Mouse (Mus musculus): ENCODE measurements around the gene Spata32. TPM values are rescaled to one million over a fixed set of nuclear protein-coding genes. Genes with fewer than 3 reads are reported as not detected.

The Spata32 gene
- total and polyA plus RNA-seq, 3 experiments = not detected

DNA sequence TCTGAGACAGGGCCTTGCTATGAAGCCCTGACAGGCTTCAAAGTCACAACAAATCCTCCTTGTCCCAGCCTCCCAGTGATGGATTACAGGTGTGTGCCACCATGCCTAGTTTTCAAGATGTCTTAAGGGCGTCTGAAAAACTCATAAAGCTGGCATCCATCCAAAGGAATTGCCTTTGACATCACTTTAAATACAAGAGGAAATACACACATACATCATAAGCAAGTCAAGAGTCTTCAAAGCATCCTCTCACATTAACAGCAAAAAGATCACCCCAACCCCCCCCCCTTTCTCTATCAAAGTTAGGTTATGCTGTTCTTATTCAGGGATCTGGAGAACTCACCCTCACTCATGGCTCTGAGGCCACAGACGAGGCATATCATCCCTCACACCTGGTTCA lies 47.6 kb upstream of the Spata32 start:
- H3K27ac ChIP-seq (ENCODE audit: insufficient read depth, low read depth) = no peak overlapping the region
- TF ChIP-seq CHD2 (IDR thresholded peaks at IDR 0.05; ENCODE audit: low read length) (no peak), UBTF (IDR thresholded peaks at IDR 0.05; ENCODE audit: low read depth, low read length) (no peak), POLR2AphosphoS2 (IDR thresholded peaks at IDR 0.05; ENCODE audit: low read depth, low read length) (no peak), NELFE (IDR thresholded peaks at IDR 0.05; ENCODE audit: low read depth, low read length) (no peak), PAX5 (IDR thresholded peaks at IDR 0.05; ENCODE audit: low read length) (no peak), MYC (IDR thresholded peaks at IDR 0.05; ENCODE audit: low read depth, low read length) (no peak), RCOR1 (conservative IDR thresholded peaks at IDR 0.05; ENCODE audit: low read depth, low read length) (no peak), NRF1 (IDR thresholded peaks at IDR 0.05; ENCODE audit: low read depth, low read length) (no peak), MEF2A (IDR thresholded peaks at IDR 0.05; ENCODE audit: borderline replicate concordance, low read depth, low read length) (no peak), TCF12 (IDR thresholded peaks at IDR 0.05; ENCODE audit: low read depth, low read length) (no peak), SMC3 (IDR thresholded peaks at IDR 0.05; ENCODE audit: low read depth, low read length) (no peak), RAD21 (IDR thresholded peaks at IDR 0.05; ENCODE audit: low read depth, low read length) (no peak), EP300 (IDR thresholded peaks at IDR 0.05; ENCODE audit: low read length) (no peak), MAX (IDR thresholded peaks at IDR 0.05; ENCODE audit: low read length) (no peak), ELF1 (IDR thresholded peaks at IDR 0.05; ENCODE audit: low read depth, low read length) (no peak), MAFK (IDR thresholded peaks at IDR 0.05; ENCODE audit: insufficient replicate concordance, low read length) (no peak)

GRCm38 (mm10) chr11:103265211-103265610 lies 47.0 kb upstream of the Spata32 start:
- Histone ChIP-seq H3K4me1 (ENCODE audit: control insufficient read depth in 1 of 2, insufficient read depth in 2 of 2) (peaks cover 25 to 75% of the 10 kb centered on the region in 2 experiments), H3K4me3 (replicated peaks in 1 of 3; ENCODE audit: low read depth in 2 of 3, low read length in 2 of 3, poor library complexity in 1 of 3) (peak overlapping the region; percentile 27 to 81 (median 51))
- DNase-seq (ENCODE audit: extremely low read depth) = peak; percentile 70

More for the DNA sequence above, 47.6 kb upstream of the Spata32 start:
- in situ Hi-C loops (cut with MboI; ENCODE audit: low pct_ligation_motif_present, low pct_unique_long_range_greater_than_20kb, low sequenced_read_pairs) = no loop called here
- peak overlapping the region; percentile 63 to 88 (median 81) for H3K4me3 ChIP-seq (replicated peaks in 1 of 3; ENCODE audit: low read depth in 2 of 3, low read length in 2 of 3, poor library complexity in 1 of 3)
- no peaks in the 10 kb centered on the region for H3K27me3 ChIP-seq (replicated peaks)
- peaks cover 49% of the 10 kb centered on the region for H3K79me2 ChIP-seq (replicated peaks; ENCODE audit: control insufficient read depth, extremely low read depth, insufficient read depth, poor library complexity, severe bottlenecking)
- no peak for DNase-seq (ENCODE audit: extremely low read depth)
- dilution Hi-C loops (cut with MboI; ENCODE audit: extremely low pct_ligation_motif_present, extremely low pct_unique_long_range_greater_than_20kb, low sequenced_read_pairs) = no loop called here
- H3K4me2 ChIP-seq (ENCODE audit: insufficient read depth, low read depth, poor library complexity, severe bottlenecking) = peak overlapping the region; percentile 76
- peaks cover 18 to 69% of the 10 kb centered on the region in 2 experiments for H3K4me1 ChIP-seq (ENCODE audit: control insufficient read depth in 1 of 2, insufficient read depth in 2 of 2)
- peak overlapping the region; percentile 90; the same call in 1 of the 2 replicates for H3K9ac ChIP-seq (ENCODE audit: insufficient read depth, low read depth)
- H3K9me3 ChIP-seq (replicated peaks; ENCODE audit: low read length) = no peaks in the 10 kb centered on the region
- H3K36me3 ChIP-seq (replicated peaks in 1 of 2; ENCODE audit: control insufficient read depth in 1 of 2, insufficient read depth in 1 of 2, low read length in 1 of 2) = no peaks in the 10 kb centered on the region

More at GRCm38 (mm10) chr11:103265211-103265610, 47.0 kb upstream of the Spata32 start:
- Histone ChIP-seq H3K79me2 (replicated peaks; ENCODE audit: control insufficient read depth, extremely low read depth, insufficient read depth, poor library complexity, severe bottlenecking) (peaks cover 49% of the 10 kb centered on the region), H3K36me3 (replicated peaks in 1 of 2; ENCODE audit: control insufficient read depth in 1 of 2, insufficient read depth in 1 of 2, low read length in 1 of 2) (peaks cover 0 to 6% of the 10 kb centered on the region in 2 experiments), H3K27ac (ENCODE audit: insufficient read depth, low read depth) (peak overlapping the region; percentile 10; the same call in 1 of the 2 replicates), H3K9me3 (replicated peaks; ENCODE audit: low read length) (no peaks in the 10 kb centered on the region), H3K9ac (ENCODE audit: insufficient read depth, low read depth) (peak overlapping the region; percentile 90), H3K27me3 (replicated peaks) (no peaks in the 10 kb centered on the region), H3K4me2 (ENCODE audit: insufficient read depth, low read depth, poor library complexity, severe bottlenecking) (peak overlapping the region; percentile 76)
- dilution Hi-C loops (cut with MboI; ENCODE audit: extremely low pct_ligation_motif_present, extremely low pct_unique_long_range_greater_than_20kb, low sequenced_read_pairs) = no loop called here
- TF ChIP-seq ZNF384 (IDR thresholded peaks at IDR 0.05; ENCODE audit: low read depth, low read length) = peak; percentile 92
- TF ChIP-seq E2F4 (IDR thresholded peaks at IDR 0.05; ENCODE audit: insufficient replicate concordance, low read depth, low read length) = no peak
- TF ChIP-seq KAT2A (IDR thresholded peaks at IDR 0.05; ENCODE audit: insufficient replicate concordance, low read length) = no peak
- TF ChIP-seq JUND (conservative IDR thresholded peaks at IDR 0.05; ENCODE audit: low read depth, low read length) = no peak
- TF ChIP-seq UBTF (IDR thresholded peaks at IDR 0.05; ENCODE audit: low read depth, low read length) = peak; percentile 7; the same call in 1 of the 2 replicates
- peak; percentile 52; the same call in 1 of the 2 replicates for TF ChIP-seq EP300 (IDR thresholded peaks at IDR 0.05; ENCODE audit: low read length)
- TF ChIP-seq BHLHE40 (IDR thresholded peaks at IDR 0.05; ENCODE audit: low read depth, low read length) = 0 out of 2 replicates have a peak, but pooled peaks have one; percentile 12
- TF ChIP-seq TCF12 (IDR thresholded peaks at IDR 0.05; ENCODE audit: low read depth, low read length) = 0 out of 2 replicates have a peak, but pooled peaks have one; percentile 14
- no peak for TF ChIP-seq PAX5 (IDR thresholded peaks at IDR 0.05; ENCODE audit: low read length)
- in situ Hi-C loops (cut with MboI; ENCODE audit: low pct_ligation_motif_present, low pct_unique_long_range_greater_than_20kb, low sequenced_read_pairs) = no loop called here

Data from CH12.LX (cell line).